Mouse (Mus musculus): ENCODE data around the gene Gm42417.
"Not testable (repeated sequence)": the region's sequence is repeated elsewhere in the genome, so short reads cannot be mapped to it uniquely, and the experiment has no call there.

The Gm42417 gene

DNA sequence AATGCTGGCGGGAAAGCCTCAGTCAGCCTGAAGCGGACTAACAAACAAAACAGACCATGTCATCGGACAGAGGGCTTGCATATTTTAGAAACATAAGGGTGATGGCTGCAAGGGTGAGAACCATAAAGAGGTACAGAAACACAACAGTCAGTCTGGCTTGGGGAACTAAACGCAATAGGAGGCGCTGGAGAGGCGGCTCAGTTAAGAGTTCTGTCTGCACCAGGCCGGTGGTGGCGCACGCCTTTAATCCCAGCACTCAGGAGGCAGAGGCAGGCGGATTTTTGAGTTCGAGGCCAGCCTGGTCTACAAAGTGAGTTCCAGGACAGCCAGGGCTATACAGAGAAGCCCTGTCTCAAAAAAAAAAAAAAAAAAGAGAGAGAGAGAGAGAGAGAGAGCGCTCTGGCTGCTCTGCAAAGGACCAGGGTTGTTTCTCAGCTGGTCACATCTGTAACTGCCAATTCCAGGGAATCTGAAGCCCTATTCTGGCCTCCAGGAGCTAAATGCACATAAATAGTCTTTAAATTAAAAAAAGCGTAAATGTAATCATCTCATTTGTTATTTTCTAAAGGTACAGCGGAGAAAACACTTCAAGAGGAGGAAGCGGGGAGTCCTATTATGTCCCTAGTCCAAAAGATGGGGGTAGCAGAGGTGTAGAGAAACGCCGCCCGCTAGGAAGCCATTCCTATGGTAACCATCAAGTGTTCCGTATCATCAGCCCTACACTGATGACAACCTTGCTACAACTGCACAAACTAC is 6.8 kb upstream of the Gm42417 start:
- no peak for DNase-seq (ENCODE audit: low spot score)

DNA sequence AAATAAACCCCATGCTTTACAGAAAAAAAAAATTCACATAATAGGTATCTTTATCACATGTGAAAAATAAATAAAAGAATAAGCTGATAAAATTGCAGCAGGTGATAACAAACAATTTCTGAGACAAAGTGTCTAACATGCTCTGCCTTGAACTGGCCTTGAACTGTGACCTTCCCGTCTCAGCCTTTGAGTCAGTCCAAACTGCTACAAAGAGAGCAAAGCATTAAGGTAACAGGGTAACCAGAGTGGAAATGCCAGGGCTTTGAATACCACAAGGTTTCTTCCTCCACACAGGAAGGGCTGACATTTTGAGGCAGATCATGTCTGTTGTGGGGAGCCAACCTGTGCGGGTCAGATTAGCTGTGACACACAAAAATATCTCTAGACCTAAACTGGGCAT is 6.2 kb upstream of the Gm42417 start:
- no peak for DNase-seq (ENCODE audit: low spot score)

DNA sequence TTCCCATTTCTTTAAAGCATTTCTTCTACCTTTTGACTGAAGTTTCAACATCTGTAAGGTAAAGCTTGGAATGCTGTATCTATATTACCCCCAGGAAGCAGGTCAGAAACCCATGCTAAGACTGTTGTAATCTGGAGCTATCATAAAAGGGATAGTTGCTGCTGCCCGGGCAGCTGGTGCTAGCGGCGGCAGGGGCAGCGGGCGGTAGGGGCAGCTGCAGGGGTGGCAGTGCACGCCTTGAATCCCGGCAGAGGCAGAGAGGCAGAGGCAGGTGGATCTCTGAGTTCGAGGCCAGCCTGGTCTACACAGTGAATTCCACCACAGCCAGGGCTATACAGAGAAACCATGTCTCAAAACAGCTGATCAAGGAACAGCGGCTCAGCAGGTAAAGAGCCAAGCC is 3.7 kb upstream of the Gm42417 start:
- no peak for DNase-seq (ENCODE audit: low spot score)

DNA sequence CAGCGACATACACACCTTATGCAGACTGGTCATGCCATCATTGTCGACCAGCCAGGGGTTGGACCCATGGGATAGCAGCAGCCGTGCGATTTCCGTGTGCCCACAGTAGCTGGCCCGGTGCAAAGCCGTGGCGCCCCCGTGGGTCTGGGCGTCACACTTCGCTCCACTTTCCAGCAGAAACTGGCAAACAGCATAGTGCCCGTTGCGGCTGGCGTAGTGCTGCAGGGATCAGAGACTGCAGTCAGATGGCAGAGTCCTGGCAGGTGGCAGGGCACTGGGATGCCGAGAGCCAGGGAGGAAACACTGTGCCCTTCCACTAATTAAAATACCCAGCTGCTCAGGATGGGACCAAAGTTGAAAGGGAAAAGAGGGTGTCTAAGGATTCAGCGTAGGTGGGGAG is 2.6 kb upstream of the Gm42417 start:
- DNase-seq (ENCODE audit: low spot score) = no peak

DNA sequence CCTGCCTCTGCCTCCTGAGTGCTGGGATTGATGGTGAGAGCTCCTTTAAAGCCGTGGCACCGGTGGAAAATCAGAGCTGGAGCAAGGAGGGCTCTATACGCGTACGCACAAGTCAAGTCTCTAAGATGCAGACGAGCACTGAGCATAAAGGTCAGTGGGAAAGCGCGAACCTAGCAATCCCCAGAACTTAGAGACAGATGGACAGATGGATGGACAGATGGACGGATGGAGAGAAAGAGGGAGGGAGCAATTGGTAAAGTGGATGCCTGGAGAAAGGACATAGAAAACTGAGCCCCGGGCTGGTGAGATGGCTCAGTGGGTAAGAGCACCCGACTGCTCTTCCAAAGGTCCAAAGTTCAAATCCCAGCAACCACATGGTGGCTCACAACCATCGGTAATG is 1.6 kb upstream of the Gm42417 start:
- no peak for DNase-seq (ENCODE audit: low spot score)

DNA sequence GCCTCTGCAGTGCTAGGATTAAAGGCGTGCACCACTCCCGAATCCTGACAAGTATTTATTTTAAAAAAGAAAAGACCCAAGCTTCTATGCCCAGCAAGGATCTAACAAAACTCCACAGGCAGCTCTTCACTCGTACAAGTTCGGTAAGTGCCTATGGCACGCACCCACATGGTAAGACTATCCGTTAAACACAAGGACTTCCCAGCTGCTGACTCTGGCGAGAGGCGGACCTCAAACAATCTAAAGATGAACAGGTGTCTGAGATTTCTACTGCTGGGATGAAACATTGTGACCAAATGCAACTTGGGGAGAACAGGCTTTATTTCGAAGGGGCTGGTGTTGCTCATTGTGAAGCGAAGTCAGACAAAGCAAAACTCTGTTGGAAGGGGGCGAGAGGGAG is 903 bp upstream of the Gm42417 start:
- DNase-seq (ENCODE audit: low spot score) = no peak

DNA sequence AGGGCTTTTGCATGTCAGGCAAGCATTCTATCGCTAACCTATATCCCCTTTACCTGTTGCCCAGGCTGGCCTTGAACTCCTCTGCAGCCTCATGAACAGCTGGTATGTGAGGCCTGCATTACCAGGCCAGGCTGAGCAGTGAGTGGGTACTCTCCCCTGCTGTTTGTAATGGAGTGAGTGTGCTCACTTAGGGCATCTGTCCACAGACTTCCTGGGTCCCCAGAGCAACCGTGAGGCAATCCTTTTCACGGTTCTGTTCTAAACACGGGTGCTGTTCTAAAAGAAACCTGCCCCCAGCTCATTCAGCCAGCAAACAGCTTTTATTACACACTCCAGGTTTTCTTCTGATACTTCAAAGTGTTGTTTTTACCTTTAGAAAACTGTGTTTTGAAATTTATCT is 502 bp downstream of the Gm42417 start:
- no peak for DNase-seq (ENCODE audit: low spot score)

DNA sequence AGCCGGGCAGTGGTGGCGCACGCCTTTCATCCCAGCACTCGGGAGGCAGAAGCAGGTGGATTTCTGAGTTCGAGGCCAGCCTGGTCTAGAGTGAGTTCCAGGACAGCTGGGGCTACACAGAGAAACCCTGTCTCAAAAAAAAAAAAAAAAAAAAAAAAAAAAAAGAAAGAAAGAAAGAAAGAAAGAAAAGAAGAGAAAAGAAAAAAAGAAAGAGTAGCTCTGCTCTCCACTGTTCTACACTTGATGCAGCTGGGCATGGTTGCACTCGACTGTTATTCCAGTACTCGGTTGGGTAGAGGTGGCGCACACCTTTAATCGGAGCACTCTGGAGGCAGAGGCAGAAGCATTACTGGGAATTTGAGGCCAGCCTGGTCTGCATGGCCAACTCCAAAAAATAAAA is 2.4 kb downstream of the Gm42417 start, which contains the start of gene Ankrd23:
TSS of gene Ankrd23 (minus strand) at position 101 of the 400 bp plus-strand sequence.
- DNase-seq (ENCODE audit: low spot score) = not testable (repeated sequence)

DNA sequence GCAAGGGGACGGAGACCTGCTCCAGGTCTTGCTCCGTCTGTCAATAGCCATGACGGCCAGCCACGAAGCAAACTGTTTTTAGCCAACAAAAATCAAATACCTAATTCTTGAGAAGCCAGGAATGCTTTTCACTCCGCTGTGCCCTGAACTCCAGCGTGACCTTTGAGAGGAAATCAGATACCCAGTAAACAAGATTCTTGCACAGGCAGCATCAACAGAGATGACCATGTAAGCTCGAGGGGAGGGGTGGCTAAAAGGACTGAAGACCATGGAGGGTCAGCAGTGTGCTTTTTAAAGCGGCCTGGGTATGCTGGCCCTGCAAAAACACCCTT is 2.9 kb downstream of the Gm42417 start:
- no peak for DNase-seq (ENCODE audit: low spot score)

DNA sequence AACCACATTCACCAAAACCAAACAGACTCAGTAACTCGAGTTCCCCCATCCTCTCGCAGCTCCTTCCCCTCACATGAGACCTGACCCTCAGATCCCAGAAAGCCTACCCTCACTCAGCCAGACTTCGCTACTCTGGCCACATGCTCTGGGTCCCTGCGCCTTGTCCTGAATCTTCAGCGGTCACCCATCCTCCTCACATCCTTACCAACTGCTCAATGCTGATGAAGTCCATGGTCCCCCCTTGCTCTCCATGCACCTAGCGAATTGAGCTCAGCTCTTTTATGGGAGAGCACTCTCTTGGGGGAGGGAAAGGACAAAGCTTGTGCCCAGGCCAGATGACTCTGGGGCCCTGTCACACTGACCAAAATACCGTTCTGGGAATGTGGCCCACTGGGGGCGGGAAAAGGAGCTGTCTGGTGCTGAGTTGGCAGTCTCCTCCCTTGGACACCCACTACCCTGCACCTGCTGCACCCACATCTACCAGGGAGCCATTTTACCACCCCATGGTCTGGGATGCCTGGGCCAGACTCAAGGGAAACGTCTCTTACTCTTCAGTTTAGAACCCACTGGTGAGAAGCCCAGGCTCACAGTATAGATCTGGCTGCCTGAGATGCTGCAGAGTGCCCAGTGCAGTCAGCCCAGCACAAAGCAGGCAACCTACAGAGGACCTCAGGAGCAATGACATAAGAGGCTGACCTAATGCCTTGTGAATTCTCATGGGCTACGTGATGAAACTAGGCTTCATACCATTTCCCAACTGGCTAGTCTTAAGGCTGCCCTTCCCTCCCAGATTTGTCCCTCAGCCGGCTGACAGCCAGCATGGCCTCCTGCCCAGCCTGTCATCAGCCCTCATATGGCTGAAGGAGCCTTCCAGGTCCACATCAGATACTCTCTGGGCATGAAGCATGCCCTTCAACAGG is 3.5 kb downstream of the Gm42417 start:
- no peak for DNase-seq (ENCODE audit: low spot score)

DNA sequence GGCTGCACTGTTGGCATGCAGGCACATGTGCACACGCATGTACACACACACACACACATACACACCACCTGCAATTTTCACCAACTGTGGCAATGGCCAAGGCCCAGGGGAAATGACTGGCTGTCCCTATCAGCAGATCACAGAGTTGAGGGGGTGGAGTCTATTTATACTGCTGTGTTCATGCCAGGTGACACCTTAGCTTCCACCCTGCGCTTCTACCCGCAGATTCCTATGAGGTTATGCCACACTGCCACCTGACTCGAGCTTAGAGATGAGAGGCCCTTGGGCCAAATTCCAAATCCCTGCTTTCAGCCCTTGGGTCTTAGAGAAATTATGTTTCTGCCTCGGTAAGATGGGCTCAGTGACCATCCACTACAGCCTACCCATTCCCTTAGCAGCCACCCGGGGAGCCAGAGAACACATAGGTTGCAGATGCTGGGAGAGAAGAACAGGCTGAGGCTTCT is 4.6 kb downstream of the Gm42417 start:
- no peak for DNase-seq (ENCODE audit: low spot score)

DNA sequence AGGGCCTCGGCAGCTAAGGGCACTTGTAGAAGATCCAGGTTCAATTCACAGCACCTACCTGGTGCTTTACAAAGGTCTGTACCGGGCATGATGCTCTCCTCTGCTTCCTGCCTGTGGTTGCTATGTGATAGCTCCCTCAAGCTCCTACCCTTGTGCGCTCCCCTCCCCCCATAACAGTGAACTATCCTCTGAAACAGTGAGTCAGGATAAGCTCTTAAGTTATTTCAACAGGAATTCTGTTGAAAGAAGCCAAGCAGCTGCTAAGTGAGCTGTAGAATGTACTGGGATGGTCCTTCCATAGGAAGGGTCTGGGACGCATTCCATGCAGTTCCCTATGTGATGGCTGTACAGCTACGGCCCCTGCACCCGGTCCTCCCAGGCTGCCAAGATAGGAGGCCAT is 5.7 kb downstream of the Gm42417 start:
- no peak for DNase-seq (ENCODE audit: low spot score)

DNA sequence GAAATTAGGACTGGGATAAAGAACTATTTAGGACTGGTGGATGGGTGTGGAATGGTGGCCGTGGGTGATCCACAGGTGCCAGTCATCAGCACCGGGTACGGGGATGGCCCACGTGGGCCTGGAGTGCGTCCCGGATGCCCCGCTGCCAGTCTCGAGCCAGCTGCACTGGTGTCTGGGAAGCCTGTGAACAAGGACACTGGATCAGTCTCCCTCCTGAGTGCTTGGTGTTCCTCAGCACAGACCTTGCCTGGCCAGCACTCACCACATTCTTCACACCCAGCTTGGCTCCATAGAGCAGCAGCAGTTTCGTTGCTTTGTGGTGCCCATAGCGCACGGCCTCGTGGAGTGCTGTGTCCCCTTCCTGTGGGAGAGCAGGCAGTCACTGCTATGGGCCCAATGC is 7.8 kb downstream of the Gm42417 start:
- DNase-seq (ENCODE audit: low spot score) = no peak

DNA sequence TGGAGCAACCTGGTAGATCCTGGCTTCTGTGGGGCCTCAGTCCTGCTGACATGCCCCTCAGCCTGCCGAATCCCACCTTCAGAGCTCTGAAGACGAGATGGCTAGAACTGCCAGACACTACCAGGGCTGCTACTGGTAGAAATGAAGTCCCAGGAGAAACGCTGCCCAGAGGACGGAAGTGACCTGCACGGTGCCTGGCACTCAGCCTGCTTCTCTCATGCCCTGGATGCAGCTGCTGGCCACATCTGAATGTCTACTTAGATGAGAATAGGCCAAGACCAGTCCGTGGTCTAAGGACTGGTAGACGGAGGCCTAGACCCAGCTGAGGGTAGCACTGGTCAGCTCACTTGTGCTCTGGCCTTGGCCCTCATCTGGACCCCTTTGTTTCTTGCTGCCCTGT is 8.3 kb downstream of the Gm42417 start:
- no peak for DNase-seq (ENCODE audit: low spot score)

DNA sequence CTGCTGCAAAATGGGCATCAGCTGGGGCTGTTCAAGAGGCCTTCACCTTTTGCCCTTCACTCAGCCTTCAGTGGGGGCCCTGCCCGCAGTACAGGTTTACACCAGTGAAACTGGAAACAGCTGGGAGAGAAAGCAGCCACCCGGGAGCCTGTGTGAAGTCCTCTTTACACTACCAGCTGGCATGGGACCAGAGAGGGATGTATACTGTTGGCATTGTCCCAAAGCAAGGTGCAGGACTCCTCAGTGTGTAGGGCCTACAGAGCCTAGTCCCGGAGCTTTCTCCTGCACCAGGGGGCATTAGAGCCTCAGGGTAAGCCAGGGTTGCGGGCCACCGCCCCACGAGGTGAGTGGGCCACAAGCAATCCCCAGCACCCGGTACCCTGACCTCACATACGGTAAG is 8.7 kb downstream of the Gm42417 start:
- DNase-seq (ENCODE audit: low spot score) = no peak

DNA sequence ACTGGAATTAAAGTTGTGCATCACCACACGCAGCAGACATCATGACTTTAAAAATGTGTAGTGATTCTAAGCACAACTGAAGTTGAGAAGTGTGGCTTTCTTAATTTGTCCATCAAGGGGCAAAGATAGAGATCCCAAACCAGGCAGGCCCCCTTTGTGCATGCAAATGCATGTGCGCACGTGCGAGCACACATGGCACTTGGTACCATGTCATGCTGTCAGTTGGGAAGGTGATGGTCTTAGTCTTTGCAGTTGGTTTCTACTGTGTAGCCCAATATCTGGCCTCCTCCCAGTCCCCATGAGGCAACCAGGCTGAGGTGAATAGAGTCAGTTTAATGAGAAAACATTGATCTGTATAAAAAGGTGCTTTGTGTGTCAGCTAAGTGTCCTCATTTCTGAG is 9.4 kb downstream of the Gm42417 start:
- DNase-seq (ENCODE audit: low spot score) = no peak

DNA sequence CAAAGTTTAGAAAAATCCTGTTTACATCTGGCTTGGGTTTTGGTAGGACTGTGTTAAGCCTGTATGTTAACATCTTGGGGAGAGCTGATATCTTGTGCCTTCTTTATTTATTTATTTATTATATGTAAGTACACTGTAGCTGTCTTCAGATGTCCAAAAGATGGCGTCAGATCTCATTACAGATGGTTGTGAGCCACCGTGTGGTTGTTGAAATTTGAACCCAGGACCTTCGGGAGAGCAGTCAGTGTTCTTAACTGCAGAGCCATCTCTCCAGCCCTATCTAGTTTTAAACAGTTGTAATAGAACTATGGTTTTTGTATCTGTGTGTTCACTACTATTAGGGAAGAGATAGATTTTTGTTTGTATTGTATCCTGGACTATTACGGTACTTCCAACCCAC is 10.0 kb downstream of the Gm42417 start:
- DNase-seq (ENCODE audit: low spot score) = no peak

DNA sequence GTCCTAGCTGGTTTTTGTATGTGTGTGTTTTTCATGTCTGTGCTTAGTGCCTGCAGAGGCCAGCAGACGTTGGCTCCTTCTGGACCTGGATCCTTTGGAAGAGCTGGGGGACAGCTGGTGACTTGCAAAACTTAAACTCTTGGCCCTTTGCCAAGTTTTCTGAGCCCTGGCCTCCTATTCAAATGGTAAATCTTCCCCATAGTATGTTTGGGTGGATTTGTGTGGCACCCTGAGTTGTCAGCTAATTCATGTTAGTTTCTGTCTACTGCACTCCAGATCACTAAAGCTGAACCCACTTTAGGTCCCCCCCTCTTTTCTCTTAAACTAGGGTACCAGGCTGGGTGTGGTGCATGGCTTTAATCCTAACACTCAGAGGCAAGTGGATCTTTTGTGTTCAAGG is 10.9 kb downstream of the Gm42417 start:
- no peak for DNase-seq (ENCODE audit: low spot score)

DNA sequence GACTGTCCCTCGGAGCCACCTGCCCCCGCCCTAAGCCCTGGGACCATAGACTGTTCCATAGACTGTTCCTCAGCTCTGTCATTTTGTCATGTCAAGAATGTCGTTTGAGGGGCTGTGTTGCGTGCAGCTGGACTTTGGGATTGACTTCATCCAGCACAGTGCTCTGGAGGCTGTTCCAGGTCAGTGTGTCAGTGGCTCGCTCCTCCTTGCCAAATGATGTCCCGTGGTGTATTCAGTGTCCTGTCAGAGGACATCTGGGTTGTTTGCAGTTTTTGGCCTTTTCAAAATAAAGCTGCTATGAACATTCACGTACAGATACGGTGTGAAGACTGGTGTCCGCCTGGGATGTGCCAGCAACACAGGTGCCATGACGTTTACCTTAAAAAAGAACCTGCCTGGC is 12.3 kb downstream of the Gm42417 start:
- no peak for DNase-seq (ENCODE audit: low spot score)

DNA sequence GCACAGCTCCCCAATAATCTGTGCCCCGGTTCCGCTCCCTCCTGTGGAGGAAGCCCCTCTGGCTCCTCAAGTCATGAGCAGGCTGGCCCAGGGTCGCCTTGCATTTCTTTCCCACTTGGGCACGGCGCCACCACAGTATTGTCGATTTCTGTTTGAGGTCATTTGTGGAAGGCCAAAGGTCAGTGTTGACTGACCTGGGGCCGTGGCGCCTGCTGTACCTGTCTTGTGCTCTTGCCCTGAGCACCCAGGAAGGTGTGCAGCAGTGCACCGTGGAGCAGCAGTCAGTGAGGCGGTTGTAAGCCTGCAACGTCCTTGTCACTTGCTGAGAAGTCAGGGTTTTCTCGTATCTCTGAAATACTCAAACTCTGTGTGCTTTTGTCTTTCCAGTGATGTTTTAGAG is 13.5 kb downstream of the Gm42417 start:
- DNase-seq (ENCODE audit: low spot score) = no peak

DNA sequence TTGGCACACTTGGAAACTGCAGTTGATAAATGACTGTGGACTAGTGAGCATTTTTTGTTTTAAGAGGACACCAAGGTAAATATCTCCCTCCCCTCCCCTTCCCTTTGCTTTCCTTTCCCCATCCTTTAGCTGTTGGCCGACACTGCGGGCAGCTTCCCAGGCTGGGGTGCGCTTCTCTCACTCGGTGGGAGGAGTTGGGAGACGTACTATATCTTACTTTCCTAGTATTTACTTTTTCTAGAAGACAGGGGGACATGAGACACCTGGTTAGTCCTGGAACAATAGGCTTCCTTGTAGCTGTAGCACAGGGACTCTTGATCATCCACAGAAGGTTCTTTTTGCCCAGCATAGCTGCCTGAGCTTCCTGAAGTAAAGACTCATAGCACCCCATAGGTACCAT is 15.2 kb downstream of the Gm42417 start:
- DNase-seq (ENCODE audit: low spot score) = no peak

DNA sequence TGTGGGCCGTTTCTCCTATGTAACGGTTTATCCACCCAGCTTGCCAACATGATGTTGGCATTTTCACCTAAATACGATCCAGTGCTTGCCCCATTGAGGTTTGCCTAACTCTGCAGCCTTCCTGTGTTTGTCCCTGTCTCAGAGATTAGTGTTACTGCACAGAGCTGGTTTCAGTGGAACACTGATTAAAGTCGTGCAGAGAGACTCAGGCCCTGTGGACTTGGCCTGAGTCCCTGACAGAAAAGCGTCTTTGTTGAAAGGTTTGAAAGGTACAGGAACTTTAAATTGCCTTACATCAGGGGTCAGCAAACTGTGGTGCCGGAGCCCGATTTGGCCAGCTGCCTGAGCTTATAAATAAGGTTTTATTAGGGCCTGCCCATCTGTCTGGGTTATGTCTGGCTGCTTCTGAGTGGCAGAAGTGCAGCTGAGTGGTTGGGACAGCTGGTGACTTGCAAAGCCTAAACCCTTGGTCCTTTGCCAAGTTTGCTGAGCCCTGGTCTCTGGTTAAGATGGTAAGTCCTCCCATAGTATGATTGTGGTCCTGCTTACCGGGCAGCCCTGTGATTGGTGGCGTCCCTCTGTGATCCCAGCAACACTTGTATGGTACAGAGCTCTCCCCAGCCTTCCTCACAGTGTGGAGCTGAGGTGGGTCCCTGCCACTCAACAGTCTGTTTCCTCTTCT is 15.8 kb downstream of the Gm42417 start:
- no peak for DNase-seq (ENCODE audit: low spot score)

DNA sequence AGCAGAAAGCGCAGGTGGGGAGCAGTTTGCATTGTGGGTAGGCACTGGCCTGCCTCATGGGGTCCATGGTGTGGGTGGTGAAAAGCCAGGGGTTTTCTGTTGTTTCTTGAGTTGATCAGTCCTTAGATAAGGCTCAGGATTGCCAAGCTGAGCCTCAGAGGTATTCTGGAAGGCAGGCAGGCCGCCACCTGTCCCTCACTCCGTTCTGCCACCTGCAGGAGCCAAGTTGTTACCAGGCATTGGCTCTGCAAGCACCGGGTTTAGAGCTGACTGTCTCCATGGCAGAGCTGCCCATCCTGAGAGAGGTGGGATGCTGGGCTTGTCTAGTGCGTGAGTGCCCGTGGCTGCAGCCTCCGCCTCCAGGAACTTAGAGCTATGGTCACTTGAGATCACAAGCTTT is 17.0 kb downstream of the Gm42417 start:
- DNase-seq (ENCODE audit: low spot score) = no peak
